Mouse (Mus musculus): ENCODE measurements around the gene Olfr279.

Olfr279 gene

GRCm38 (mm10) chr15:98510438-98511385 is 18.5 kb downstream of the Olfr279 start:
- in situ Hi-C loops (cut with MboI, MseI): loop anchor here (5.0 to 10.0 kb wide), 2 partner anchors 122 to 416 kb away; partner anchors contain the start of genes Cacnb3, Pfkm and Senp1

GRCm38 (mm10) chr15:98511386-98511928 is 19.3 kb downstream of the Olfr279 start:
- in situ Hi-C loops (cut with MboI, MseI): loop anchor here (5.0 to 10.0 kb wide), 2 partner anchors 121 to 417 kb away; partner anchors contain the start of genes Cacnb3, Pfkm and Senp1

GRCm38 (mm10) chr15:98512232-98512631 is 20.0 kb downstream of the Olfr279 start:
- in situ Hi-C loops (cut with MboI, MseI): loop anchor here (5.0 to 10.0 kb wide), 2 partner anchors 120 to 417 kb away; partner anchors contain the start of genes Cacnb3, Pfkm and Senp1

- in situ Hi-C loops (cut with MboI, MseI): loop anchor here (5.0 to 10.0 kb wide), 2 partner anchors 119 to 418 kb away; partner anchors contain the start of genes Cacnb3, Pfkm and Senp1
These were observed 20.7 kb downstream of the Olfr279 start for GRCm38 (mm10) chr15:98512799-98513321.

- in situ Hi-C loops (cut with MboI, MseI): loop anchor here (5.0 to 10.0 kb wide), 2 partner anchors 119 to 419 kb away; partner anchors contain the start of genes Cacnb3, Pfkm and Senp1
These were observed 21.5 kb downstream of the Olfr279 start for GRCm38 (mm10) chr15:98513676-98514075.

GRCm38 (mm10) chr15:98514146-98514545 is 21.9 kb downstream of the Olfr279 start:
- in situ Hi-C loops (cut with MboI, MseI): loop anchor here (5.0 to 10.0 kb wide), 2 partner anchors 118 to 419 kb away; partner anchors contain the start of genes Cacnb3, Pfkm and Senp1

- in situ Hi-C loops (cut with MboI, MseI): loop anchor here (5.0 to 10.0 kb wide), 2 partner anchors 117 to 420 kb away; partner anchors contain the start of genes Cacnb3, Pfkm and Senp1
These were observed 22.6 kb downstream of the Olfr279 start for GRCm38 (mm10) chr15:98514845-98515244.

- in situ Hi-C loops (cut with MboI, MseI): loop anchor here (10.0 kb wide), 1 partner anchor 423 kb away; the partner anchor contains the start of genes Pfkm and Senp1
These were observed 25.5 kb downstream of the Olfr279 start for GRCm38 (mm10) chr15:98517380-98518355.

GRCm38 (mm10) chr15:98521245-98521644 is 29.0 kb downstream of the Olfr279 start:
- in situ Hi-C loops (cut with MboI, MseI): no loop called here

- in situ Hi-C loops (cut with MboI, MseI): no loop called here
These were observed 33.9 kb downstream of the Olfr279 start for GRCm38 (mm10) chr15:98526057-98526456.

- in situ Hi-C loops (cut with MboI, MseI): no loop called here
These were observed 35.0 kb downstream of the Olfr279 start for GRCm38 (mm10) chr15:98527056-98527771.

GRCm38 (mm10) chr15:98528066-98528563 is 35.9 kb downstream of the Olfr279 start:
- in situ Hi-C loops (cut with MboI, MseI): no loop called here

- in situ Hi-C loops (cut with MboI, MseI): no loop called here
These were observed 40.1 kb downstream of the Olfr279 start for GRCm38 (mm10) chr15:98532281-98532680.

GRCm38 (mm10) chr15:98533035-98533531 is 40.9 kb downstream of the Olfr279 start:
- in situ Hi-C loops (cut with MboI, MseI): no loop called here

GRCm38 (mm10) chr15:98533881-98534627 is 41.9 kb downstream of the Olfr279 start, which contains the start of gene Kansl2:
TSS of gene Kansl2 (minus strand) at chr15:98534264.
- in situ Hi-C loops (cut with MboI, MseI): no loop called here

- in situ Hi-C loops (cut with MboI, MseI): no loop called here
These were observed 43.7 kb downstream of the Olfr279 start for GRCm38 (mm10) chr15:98535921-98536320.

- in situ Hi-C loops (cut with MboI, MseI): no loop called here
These were observed 44.8 kb downstream of the Olfr279 start for GRCm38 (mm10) chr15:98536828-98537510.

GRCm38 (mm10) chr15:98537923-98538322 is 45.7 kb downstream of the Olfr279 start:
- in situ Hi-C loops (cut with MboI, MseI): no loop called here
